Mouse (Mus musculus) spleen, postnatal 4 days (tissue): ENCODE results near the gene Sp110.
"Not testable (repeated sequence)": the region's sequence is repeated elsewhere in the genome, so short reads cannot be mapped to it uniquely, and the experiment has no call there.

ENCODE experiments used
- DNase-seq, 2 experiments: peaks; one replicate each; pipeline ENCODE4 v3.0.0; 2022; ENCODE audit warnings: low spot score in 2 of 2

The Sp110 gene

DNA sequence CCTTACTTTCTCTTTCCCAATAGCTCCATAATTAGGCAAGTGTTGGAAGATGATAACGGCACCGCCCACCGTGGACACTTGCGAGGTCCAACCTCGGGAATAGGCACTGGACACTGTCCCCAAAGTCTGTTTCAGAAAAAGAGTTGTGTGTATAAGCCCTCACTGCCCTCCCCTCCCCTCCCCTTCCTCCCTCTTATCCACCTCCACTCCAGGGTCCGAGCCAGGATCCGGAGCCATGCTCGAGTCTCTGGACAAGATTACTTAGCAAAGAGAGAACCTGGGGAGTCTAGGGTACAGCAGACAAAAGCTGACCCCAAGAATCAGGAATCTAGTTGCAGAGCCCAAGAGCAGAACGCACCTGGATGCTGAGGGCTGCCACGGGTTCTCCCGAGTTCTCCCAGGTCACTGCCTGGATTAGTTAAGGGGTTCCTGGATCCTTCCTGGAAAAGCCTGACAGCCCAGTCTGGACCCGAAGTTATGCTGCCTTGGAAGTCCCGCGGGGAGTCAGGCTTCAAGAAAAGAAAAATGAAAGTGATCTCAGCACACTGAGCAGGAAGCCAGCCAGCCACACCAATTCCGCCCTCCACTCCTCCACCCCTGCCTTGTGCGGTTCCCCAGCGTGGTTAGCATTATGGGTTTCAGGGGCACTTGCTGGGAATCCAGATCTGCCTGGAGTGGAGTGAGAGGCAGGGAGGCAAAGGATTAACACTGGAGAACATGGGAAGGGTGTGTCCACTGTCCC, at the start of gene Sp110:
Sp110 (minus strand) TSS at position 547 of the 742 bp plus-strand sequence.
- peak in 1 of 2 experiments; percentile 34 for DNase-seq

DNA sequence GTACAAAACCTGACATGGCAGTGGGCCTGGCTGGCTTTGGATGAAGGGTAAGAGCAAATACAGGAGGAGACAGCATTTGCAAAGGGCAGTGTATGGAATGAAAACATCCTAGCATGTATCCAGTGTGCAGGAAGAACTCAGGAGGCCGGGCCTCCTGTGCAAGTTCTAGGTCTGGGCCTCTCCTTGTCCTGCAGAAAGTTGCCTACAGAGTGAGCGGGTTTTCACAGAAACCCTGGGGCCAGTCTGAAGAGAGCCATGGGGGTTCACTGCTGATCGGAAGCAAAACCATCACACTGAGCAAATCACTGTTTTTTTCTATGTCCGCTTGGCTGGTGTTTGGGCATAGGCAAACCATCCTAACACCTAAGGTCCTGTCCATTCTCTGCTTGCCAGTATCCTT, 39.5 kb upstream of the Sp110 start:
- peak; percentile 27 to 82 for DNase-seq

- DNase-seq, result not testable (repeated sequence)
Observed at GRCm38 (mm10) chr1:85636936-85637335, 38.3 kb upstream of the Sp110 start.

DNA sequence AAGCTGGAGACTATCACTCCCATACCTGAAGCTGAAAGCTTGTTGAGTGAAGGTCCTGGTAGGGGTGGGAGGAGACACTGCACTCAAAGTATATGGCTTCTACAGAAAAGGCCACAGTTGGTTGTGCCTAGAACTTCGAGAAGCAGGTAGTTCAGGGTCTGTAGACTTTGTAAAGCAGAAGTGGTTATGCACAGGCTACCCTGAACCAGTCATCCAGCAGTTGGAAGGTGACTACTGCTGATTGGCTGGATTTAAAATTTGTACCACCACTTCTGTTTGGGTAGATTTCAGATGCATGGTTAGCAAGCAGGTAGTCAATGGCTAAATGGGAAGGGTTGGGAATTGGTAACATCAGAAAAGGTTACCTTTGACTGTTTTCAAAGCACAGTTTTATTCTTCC, 20.1 kb upstream of the Sp110 start:
- DNase-seq, result not testable (repeated sequence)

- peak in 1 of 2 experiments; percentile 70 for DNase-seq
Observed at GRCm38 (mm10) chr1:85617161-85617560, 18.5 kb upstream of the Sp110 start.

- peak in 1 of 2 experiments; percentile 63 for DNase-seq
Observed at GRCm38 (mm10) chr1:85615819-85616218, 17.2 kb upstream of the Sp110 start.

DNA sequence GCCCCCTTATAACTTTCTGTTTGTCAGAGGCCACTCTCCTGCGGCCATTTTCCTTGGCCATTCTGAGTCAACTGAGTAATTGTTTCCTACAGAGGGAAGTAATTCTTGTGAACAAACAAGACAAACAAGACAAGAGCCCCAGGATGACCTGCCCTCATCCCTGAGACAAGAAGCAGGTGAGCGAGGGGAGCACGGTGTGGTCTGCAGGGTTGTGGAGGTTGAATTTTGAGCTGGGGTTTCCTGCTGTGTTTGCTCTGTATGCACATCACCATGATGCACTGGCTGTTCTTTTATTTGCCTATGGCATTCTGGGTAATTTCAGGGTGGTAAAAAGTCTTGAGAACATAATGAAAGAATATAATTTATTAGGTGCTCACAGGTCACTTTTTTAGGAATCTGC, 16.5 kb upstream of the Sp110 start:
- DNase-seq, result peak in 1 of 2 experiments; percentile 62

DNA sequence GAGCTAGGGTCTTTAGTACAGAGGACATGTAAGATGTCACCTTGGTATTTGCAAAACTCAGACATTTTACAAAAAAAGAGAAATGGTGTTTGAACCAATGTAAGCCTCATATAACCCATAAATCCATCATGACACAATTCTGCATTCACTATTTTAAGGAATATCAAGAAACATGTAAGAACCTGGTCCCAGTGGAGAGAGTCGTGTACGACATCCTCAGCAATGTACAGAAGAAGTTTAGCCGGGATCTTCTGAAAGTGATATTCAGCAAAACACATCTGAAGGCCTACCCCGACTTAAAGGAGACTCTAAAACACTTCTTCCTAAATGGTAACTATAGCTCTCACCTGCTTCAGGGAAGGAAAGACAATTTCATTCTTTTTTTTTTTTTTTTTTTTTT, 12.0 kb upstream of the Sp110 start:
- not testable (repeated sequence) for DNase-seq

- DNase-seq, result not testable (repeated sequence)
Observed at GRCm38 (mm10) chr1:85608361-85608760, 9.7 kb upstream of the Sp110 start.

DNA sequence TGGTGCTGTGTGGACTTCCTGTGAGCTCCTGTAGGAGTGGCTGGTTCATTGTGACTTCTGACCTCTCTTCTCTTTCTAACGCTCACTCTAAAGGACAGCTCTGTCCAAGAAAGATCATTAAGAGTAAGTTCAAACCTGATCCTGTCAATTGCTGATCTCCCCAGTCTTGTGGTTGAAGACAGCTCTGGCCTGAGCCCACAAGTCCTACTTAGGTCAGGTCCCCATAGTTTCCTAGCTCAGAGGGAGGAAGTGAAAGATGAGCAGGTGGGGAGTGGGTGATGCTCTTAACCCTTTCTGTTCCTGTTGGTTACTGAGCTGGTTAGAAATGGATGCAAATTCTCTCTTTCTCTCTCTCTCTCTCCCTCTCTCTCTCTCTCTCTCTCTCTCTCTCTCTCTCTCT, 5.7 kb upstream of the Sp110 start:
- not testable (repeated sequence) for DNase-seq

DNA sequence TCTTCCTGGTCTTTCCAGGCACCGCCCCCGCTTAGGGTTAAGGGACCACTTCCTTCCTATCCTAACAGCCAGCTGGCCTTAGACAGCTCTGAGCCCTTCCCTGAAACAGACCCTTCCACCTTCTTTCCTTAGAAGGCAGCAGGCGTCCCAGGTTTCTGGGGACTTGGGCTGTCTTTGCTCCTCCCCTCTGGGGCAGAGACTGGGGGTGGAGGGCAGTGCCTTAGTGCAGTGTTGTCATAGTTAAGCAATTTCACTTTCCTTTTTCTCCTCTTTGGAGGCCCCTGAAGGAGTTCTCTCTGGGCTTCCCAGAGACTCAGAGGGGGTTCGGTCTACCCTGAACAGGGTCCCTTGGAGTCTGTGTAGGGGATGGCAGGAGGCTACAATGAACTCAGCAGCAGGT, 2.2 kb upstream of the Sp110 start:
- peak; percentile 46 to 72 for DNase-seq

DNA sequence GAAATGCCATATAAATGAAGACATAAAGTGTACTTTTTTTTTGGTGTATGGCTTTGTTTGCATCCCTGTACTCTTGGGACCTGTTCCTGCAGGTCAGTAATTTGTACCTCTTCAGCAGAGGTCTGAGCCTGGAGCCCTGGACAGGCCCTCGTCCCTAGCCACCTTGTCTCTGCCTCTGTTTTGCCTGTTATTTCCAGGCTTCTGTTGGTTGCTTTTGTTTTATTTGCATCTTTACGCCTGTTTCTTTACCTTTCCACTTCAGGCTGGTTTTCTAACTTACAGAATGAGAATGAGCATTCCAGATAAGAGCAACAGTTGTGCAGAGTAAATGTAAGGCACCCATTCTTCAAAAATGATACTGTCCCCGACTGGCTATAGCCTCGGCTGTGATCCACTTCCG, 1.5 kb upstream of the Sp110 start, which contains the start of gene Sp140:
Sp140 (plus strand) TSS at position 301 of the 400 bp plus-strand sequence.
- DNase-seq, result not testable (repeated sequence)

- peak in 1 of 2 experiments; percentile 19 for DNase-seq
Observed at GRCm38 (mm10) chr1:85592526-85592925, 6.1 kb downstream of the Sp110 start.

DNA sequence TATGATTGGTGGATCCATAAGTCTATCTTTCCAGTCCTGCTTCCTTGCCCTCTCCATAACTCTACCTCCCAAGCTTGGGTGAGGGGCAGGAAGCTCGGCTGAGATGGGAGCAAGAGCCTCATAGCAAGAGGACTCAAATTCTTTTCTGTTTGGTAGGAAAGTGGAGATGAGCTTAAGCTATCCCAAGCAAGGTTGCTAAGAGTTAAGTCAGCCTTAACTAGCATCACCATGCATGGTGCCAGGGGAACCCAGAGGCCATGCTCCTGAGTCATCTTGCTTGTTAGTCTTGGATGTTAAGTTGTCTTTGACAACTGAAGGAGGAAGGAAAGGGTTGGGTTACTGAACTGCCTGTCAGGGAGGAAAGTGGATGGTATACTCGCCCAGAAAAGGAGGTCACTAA, 9.9 kb downstream of the Sp110 start:
- not testable (repeated sequence) for DNase-seq

DNA sequence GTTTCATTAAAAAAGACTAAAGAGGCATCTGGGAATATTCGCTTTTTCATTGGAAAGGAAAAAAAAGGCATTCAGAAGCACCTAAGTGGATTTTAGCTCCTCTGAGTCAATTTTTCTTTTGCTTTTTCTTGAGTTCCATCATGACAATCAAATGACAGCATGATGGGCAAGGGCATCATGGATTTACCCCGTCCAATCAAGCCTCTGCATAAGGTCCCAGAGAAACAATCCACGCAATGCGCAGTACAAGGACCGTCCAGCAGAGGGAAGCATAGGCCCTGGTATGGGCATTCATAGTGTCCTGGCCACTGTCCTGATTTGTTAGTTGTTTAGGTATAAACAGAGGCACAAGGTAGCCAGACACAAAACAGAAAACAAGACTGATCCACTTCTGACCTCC, 17.1 kb downstream of the Sp110 start:
- DNase-seq, result not testable (repeated sequence)

DNA sequence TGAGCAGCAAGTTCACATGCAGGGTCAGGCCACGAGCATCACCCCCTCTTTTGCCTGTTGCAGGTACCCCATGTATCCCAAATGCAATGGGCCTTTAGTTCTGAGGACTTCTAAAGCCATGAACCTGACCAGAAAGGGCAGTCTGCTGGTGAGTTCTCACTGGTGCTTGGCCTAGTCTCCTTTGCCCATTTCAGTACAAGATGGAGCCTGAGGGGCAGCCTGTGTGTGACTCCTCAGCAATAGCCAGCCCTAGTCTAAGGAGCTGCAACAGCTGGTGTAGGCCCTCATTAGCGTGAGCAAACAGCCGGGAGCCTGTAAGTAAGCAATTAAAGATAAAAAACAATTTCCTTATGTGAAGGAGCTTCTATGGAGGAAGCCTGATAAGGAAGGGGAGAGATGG, 18.0 kb downstream of the Sp110 start:
- DNase-seq, result not testable (repeated sequence)

DNA sequence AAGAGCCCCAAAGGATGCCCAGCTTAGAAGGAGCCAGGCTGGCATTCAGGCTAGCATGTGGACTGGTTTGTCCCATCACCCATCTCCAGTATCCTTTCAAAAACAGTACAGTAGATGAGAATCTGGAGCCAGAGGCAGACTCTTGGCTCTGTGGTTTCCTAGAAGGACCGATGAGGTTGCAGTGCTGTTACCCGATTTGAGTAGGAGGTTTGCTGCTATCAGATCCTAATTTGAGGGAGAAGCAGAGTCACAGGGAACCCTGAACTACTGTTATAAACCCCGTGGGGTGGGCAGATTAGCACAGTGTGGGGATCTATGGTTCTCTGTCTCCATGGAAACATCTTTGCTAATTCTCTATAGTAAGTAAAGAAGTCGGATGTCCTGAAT, 18.5 kb downstream of the Sp110 start:
- DNase-seq, result not testable (repeated sequence)

DNA sequence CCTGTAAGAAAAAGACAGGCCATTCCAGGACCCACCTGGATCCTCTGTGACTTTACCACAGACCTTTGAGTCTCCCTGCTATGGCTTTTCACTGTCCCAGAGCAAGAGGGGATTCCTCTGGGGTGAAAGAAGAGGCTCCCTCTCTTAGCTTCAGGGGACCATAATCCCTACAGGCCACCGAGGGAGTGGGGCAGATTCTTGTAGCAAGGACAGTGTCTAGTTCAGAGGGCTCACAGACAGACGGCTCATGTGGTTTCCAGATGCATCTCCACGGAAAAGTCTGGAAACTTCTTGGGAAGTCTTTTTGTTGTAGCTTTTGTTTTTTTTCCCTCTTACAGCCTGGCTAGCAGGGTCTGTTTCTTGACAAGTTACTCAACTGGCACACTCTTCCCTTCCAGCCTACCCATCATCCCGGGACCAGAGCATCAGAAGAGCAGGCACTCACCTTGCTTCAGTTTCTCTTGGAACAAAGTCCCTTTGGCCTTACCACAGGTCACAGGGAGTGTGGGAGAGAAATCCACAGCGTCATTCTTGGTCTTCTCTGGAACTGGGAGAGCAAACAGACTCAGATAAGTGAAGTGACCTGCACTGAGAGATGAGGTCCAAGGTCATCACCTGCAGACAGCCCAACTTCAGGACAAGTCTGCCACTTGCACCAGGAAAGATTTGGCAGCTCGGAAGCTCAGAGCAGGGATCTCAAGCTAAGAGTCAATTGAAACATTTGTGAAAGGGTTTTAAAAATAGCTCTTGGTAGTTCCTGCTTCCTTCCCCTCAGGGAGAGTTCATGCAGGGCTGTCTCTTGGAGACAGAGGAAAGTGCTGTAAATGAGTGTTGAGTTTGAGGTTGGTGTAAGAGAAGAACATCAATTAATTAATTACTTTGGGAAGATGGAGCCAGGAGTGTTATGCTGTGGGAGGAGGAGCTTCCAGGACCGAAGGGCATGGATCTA, 19.1 kb downstream of the Sp110 start:
- not testable (repeated sequence) for DNase-seq

DNA sequence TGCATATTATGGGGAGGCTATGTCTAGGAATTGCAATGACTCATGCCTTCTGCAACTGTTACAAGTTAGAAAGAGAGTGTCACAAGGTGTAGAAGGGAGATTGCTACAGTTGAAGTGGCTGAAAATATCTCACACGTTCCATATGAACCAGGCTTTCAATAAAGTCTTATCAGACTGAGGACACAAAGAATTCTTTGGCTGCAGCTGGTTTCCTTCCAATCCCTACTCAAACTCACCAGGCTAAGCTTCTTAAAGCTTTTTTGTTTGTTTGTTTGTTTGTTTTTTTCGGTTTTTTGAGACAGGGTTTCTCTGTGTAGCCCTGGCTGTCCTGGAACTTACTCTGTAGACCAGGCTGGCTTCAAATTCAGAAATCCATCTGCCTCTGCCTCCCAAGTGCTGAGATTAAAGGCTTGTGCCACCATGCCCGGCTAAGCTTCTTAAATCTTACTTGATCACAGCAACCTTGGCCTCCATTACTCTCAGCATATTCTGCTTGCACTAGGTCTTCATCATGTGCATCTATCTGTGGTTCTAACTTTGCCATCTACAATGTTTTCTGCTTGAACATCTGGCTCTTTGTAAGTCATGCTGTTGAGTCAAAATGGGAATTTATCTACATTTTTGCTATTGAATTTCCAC, 20.1 kb downstream of the Sp110 start:
- not testable (repeated sequence) for DNase-seq

- DNase-seq, result not testable (repeated sequence)
Observed at GRCm38 (mm10) chr1:85575376-85575775, 23.2 kb downstream of the Sp110 start, which contains the start of gene G530012D18Rik. Gene G530012D18Rik, plus strand, starts transcription at chr1:85575676.

DNA sequence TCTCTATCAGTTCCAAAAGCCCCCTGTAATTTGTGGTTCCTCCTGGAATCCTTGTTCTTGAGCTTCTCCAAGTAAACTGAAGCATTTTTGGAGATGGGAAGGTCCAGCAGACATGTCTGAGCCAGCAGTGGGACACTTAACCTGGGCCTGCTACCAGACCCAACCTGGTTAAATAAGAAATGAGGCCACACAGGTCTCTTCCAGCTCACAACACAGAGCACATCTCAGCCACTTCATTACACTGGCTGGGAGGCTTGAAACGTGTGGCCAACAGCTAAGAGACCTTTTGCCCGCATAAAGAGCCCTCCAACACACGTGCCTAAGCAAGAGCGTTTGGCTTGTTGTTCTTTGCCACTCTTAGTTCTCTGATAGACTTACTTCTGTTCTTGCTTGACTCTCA, 25.1 kb downstream of the Sp110 start:
- not testable (repeated sequence) for DNase-seq

DNA sequence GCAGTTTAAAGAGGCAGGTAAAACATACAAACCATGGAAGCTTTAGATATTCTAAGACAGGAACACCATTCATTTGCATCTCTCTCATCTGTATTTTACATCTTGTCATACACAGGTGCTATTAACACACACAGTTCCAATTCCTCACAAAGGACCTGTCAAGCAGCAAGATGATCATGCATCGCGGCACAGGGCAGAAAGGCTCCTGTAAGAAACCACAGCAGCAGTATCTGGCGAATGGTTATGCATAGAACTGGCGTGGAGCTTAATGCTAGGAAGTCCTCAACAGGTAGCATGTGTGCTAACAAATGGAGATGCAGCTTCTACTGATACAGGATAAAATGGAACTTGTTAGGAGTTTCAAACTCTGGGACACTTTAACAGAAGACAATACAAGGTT, 43.4 kb downstream of the Sp110 start:
- DNase-seq, result peak; percentile 28 to 78
